Mouse (Mus musculus): ENCODE measurements around the gene Rpl39. TPM values are rescaled to one million over a fixed set of nuclear protein-coding genes. Genes with fewer than 3 reads are reported as not detected.

The Rpl39 gene
- polyA plus RNA-seq, 1 experiment = 56.1 TPM

DNA sequence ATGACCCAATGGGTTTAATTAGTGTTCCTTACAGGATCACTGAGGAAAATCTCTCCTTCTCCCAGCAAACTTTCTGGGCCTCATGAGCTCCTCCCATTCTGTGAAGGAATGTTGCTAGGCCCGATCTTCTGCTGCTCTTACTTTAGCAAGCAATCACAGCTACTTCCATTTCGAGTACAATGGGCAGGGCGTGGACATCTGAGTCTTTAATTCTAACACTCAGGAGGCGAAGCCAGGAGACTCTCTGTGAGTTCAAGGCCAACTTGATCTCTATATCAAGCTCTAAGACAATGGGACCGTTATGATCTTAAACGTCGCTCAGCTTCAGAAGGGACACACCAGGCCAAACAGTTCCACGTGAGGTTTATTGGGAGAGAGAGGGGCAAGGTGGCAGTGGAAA is 8.6 kb downstream of the Rpl39 start:
- 59% methylated on average over 8 of the region's 8 CpGs for WGBS
- Histone ChIP-seq H3K4me1 (ENCODE audit: control insufficient read depth, insufficient read depth, low read length) (no peaks in the 10 kb centered on the region), H3K4me3 (replicated peaks; ENCODE audit: extremely low read depth, low read depth, low read length) (no peak overlapping the region)
- TF ChIP-seq POLR2A (IDR thresholded peaks at IDR 0.05; ENCODE audit: borderline replicate concordance, extremely low read depth, low read depth, low read length) (no peak), CTCF (IDR thresholded peaks at IDR 0.05; ENCODE audit: insufficient read depth, low read length) (no peak)
- no peak for DNase-seq

GRCm38 (mm10) chrX:37074262-37074892 is 10.8 kb downstream of the Rpl39 start:
- H3K4me1 ChIP-seq (ENCODE audit: control insufficient read depth, insufficient read depth, low read length) = no peaks in the 10 kb centered on the region
- H3K4me3 ChIP-seq (replicated peaks; ENCODE audit: extremely low read depth, low read depth, low read length) = no peak overlapping the region
- WGBS = 41% methylated on average over 9 of the region's 9 CpGs
- DNase-seq = peak; percentile 28
- TF ChIP-seq CTCF (IDR thresholded peaks at IDR 0.05; ENCODE audit: insufficient read depth, low read length) (peak; percentile 81), POLR2A (IDR thresholded peaks at IDR 0.05; ENCODE audit: borderline replicate concordance, extremely low read depth, low read depth, low read length) (no peak)

GRCm38 (mm10) chrX:37068766-37069165 is 16.4 kb downstream of the Rpl39 start:
- H3K4me1 ChIP-seq (ENCODE audit: control insufficient read depth, insufficient read depth, low read length) = no peaks in the 10 kb centered on the region
- DNase-seq = no peak
- WGBS = 86% methylated on average over 5 of the region's 5 CpGs
- no peak for TF ChIP-seq CTCF (IDR thresholded peaks at IDR 0.05; ENCODE audit: insufficient read depth, low read length)
- no peak for TF ChIP-seq POLR2A (IDR thresholded peaks at IDR 0.05; ENCODE audit: borderline replicate concordance, extremely low read depth, low read depth, low read length)
- H3K4me3 ChIP-seq (replicated peaks; ENCODE audit: extremely low read depth, low read depth, low read length) = no peak overlapping the region

DNA sequence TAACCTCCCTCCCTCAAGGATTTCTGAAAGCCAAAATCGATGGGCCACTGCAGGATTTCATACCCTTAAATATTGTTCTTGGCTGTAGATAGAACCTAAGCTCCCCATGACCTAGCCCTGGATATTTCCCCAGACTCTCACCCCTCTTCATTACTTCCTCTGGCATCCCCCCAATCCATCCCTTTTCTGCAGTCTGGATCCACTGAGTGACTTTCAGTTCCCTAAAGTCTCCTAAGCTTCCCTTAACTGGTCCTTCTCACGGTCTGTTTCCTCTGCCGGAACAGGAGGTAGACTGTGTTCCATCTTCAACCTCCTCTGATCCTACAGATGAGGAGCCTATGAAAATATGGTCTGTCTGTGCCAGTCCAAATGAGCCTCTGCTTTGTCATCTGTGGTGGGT is 17.9 kb downstream of the Rpl39 start:
- no peak for DNase-seq
- WGBS = 65% methylated on average over 3 of the region's 3 CpGs
- Histone ChIP-seq H3K4me1 (ENCODE audit: control insufficient read depth, insufficient read depth, low read length) (no peaks in the 10 kb centered on the region), H3K4me3 (replicated peaks; ENCODE audit: extremely low read depth, low read depth, low read length) (no peak overlapping the region)
- TF ChIP-seq POLR2A (IDR thresholded peaks at IDR 0.05; ENCODE audit: borderline replicate concordance, extremely low read depth, low read depth, low read length) (no peak), CTCF (IDR thresholded peaks at IDR 0.05; ENCODE audit: insufficient read depth, low read length) (no peak)

- WGBS = 75% methylated on average over 9 of the region's 9 CpGs
- TF ChIP-seq CTCF (IDR thresholded peaks at IDR 0.05; ENCODE audit: insufficient read depth, low read length) (no peak), POLR2A (IDR thresholded peaks at IDR 0.05; ENCODE audit: borderline replicate concordance, extremely low read depth, low read depth, low read length) (no peak)
- Histone ChIP-seq H3K4me1 (ENCODE audit: control insufficient read depth, insufficient read depth, low read length) (no peaks in the 10 kb centered on the region), H3K4me3 (replicated peaks; ENCODE audit: extremely low read depth, low read depth, low read length) (no peak overlapping the region)
- DNase-seq = no peak
Observed at GRCm38 (mm10) chrX:37063902-37064301, 21.3 kb downstream of the Rpl39 start.

DNA sequence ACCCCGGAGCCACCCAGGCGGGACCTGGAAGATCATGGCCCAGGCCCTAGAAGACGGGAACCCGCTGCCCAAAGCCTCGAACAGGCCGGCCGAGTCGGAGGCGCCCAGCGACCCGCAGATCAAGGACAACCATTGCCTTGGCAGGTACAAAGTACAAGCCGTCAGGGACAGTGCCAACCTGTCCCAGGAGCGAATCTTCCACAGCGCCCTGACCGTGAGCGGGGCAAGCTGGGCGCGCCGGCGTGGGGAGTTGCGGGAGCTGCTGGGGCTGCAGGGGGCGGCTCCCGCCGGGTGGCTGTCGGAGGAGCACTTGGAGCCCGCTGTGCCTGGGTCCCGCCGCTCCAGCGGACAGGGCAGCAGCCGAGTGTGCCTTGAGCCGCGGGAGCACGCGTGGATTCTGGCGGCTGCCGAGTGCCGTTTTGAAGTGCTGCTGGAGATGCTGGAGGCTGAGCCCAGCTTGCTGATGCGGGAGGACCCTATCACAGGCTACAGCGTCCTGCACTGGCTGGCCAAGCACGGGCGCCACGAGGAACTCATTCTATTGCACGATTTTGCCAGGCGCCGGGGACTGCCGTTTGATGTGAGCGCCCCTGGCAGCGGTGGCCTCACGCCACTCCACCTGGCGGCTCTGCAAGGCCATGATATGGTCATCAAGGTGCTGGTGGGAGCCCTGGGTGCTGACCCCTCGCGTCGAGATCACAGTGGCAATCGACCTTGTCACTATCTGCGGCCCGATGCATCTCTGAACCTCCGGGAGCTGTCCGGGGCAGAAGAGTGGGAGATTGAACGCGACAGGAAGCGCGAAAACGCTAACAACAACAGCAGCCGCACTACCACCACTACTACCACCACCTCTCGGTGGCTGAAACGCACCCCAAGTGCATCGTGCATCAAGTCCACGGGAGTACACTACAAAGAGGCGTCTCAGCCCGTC is 36.0 kb downstream of the Rpl39 start:
- Histone ChIP-seq H3K4me1 (ENCODE audit: control insufficient read depth, insufficient read depth, low read length) (peaks cover 6% of the 10 kb centered on the region), H3K4me3 (replicated peaks; ENCODE audit: extremely low read depth, low read depth, low read length) (no peak overlapping the region)
- peak; percentile 2 for DNase-seq
- WGBS = 23% methylated on average over 70 of the region's 70 CpGs
- TF ChIP-seq CTCF (IDR thresholded peaks at IDR 0.05; ENCODE audit: insufficient read depth, low read length) = no peak
- TF ChIP-seq POLR2A (IDR thresholded peaks at IDR 0.05; ENCODE audit: borderline replicate concordance, extremely low read depth, low read depth, low read length) = no peak

DNA sequence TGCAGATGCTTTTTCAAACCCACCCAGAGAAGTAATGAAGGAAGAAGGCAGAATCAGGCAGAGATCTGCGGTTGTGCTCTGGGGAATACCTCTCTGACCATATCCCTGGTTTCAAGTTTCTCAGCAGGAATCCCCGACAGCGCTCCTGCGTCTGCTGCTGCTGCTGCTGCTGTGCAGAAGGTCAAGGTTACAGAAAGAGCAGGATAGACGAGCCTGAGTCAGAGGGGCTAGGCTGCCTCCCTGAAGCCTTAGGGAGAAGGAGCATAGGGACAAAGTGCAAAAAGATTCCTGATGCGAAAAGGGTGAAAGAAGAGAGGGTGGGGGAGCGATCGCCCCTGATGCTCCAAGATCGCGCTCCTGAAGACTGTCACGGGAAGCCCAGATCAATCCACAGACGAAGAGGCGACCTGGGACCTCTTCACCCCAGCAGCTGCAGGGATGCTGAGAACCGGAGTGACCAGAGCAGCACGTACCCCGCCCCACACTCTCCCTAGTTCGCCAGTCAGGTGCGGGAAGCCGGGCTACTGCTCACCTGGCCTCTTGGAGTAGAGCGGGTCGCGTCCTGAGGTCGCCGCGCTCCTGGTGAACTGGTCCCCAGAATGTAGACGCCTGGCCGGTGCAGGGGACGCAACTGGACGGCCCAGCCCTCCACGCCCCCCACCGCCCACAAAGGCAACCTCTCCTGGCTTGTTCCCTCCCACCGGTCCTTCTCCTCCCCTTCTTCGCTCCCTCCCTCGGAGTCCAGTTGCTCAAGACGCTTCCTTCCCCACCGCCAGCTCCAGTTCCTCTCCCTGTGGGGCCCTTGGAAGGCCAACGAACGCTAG is 36.9 kb downstream of the Rpl39 start, which contains the start of gene Sowahd:
Gene Sowahd (plus strand): TSS at position 780 of the 824 bp plus-strand sequence.
- Histone ChIP-seq H3K4me3 (replicated peaks; ENCODE audit: extremely low read depth, low read depth, low read length) (no peak within 1 kb of the TSS), H3K4me1 (ENCODE audit: control insufficient read depth, insufficient read depth, low read length) (peaks cover 6% of the 10 kb centered on the region)
- no peak for TF ChIP-seq POLR2A (IDR thresholded peaks at IDR 0.05; ENCODE audit: borderline replicate concordance, extremely low read depth, low read depth, low read length)
- DNase-seq = no peak
- 22% methylated on average over 38 of the region's 38 CpGs for WGBS

GRCm38 (mm10) chrX:37042726-37043125 is 42.5 kb downstream of the Rpl39 start:
- DNase-seq = peak; percentile 37
- Histone ChIP-seq H3K4me1 (ENCODE audit: control insufficient read depth, insufficient read depth, low read length) (no peaks in the 10 kb centered on the region), H3K4me3 (replicated peaks; ENCODE audit: extremely low read depth, low read depth, low read length) (no peak overlapping the region)
- WGBS = 25% methylated on average over 9 of the region's 9 CpGs
- peak; percentile 48; the same call in 1 of the 2 replicates for TF ChIP-seq CTCF (IDR thresholded peaks at IDR 0.05; ENCODE audit: insufficient read depth, low read length)
- TF ChIP-seq POLR2A (IDR thresholded peaks at IDR 0.05; ENCODE audit: borderline replicate concordance, extremely low read depth, low read depth, low read length) = no peak

Other genes with a start within 250 kb of the Rpl39 start
- gene Ube2a, start 211.5 kb downstream of the Rpl39 start, polyA plus RNA-seq (2012; rRNA removed) = 23.1 and 27.1 TPM in 2 replicates
- 18.6 and 22.7 TPM in 2 replicates for gene C330007P06Rik, start 211.3 kb downstream of the Rpl39 start, polyA plus RNA-seq (2012; rRNA removed)
- 0.48 and 0.80 TPM in 2 replicates for gene Nkrf, start 182.5 kb downstream of the Rpl39 start, polyA plus RNA-seq (2012; rRNA removed)
- 5.6 and 9.0 TPM in 2 replicates for gene Sept6, start 93.6 kb downstream of the Rpl39 start, polyA plus RNA-seq (2012; rRNA removed)
- gene Sowahd, start 36.6 kb downstream of the Rpl39 start, polyA plus RNA-seq (2012; rRNA removed) = not detected in 2 replicates
- 2.9 and 4.7 TPM in 2 replicates for gene Upf3b, start 24.9 kb upstream of the Rpl39 start, polyA plus RNA-seq (2012; rRNA removed)
- 2.3 and 2.9 TPM in 2 replicates for gene Nkap, start 41.4 kb upstream of the Rpl39 start, polyA plus RNA-seq (2012; rRNA removed)
- gene Akap14, start 83.4 kb upstream of the Rpl39 start, polyA plus RNA-seq (2012; rRNA removed) = 4.0 and 4.4 TPM in 2 replicates
- 175 and 198 TPM in 2 replicates for gene Ndufa1, start 105.8 kb upstream of the Rpl39 start, polyA plus RNA-seq (2012; rRNA removed)
- gene Rnf113a1, start 105.8 kb upstream of the Rpl39 start, polyA plus RNA-seq (2012; rRNA removed) = 1.9 and 2.1 TPM in 2 replicates
- not detected in 2 replicates for gene Gm9, start 125.6 kb upstream of the Rpl39 start, polyA plus RNA-seq (2012; rRNA removed)
- not detected in 2 replicates for gene Rhox1, start 136.9 kb upstream of the Rpl39 start, polyA plus RNA-seq (2012; rRNA removed)
- gene Rhox2a, start 159.6 kb upstream of the Rpl39 start, polyA plus RNA-seq (2012; rRNA removed) = not detected in 2 replicates
- gene Rhox3a, start 164.5 kb upstream of the Rpl39 start, polyA plus RNA-seq (2012; rRNA removed) = not detected in 2 replicates
- gene Rhox4a, start 179.9 kb upstream of the Rpl39 start, polyA plus RNA-seq (2012; rRNA removed) = not detected in 2 replicates